Mouse (Mus musculus) testis, adult 2 months (tissue): ENCODE measurements at regions not wholly inside any gene's neighbourhood (a gene's known extent, or its start where the extent isn't known, plus 50 kb on each side); places are given as distances from the start of the nearest gene placed in this dataset.

Experiments
- CTCF ChIP-seq: fragments of 200-500 bp; IDR thresholded peaks from 2 replicates; pipeline ENCODE4 v1.5.1; 2012; ENCODE audit warnings: low read depth, mild to moderate bottlenecking, inconsistent platforms, low read length, moderate library complexity; ENCODE audit not compliant: control insufficient read depth, insufficient read depth, insufficient replicate concordance
- POLR2A ChIP-seq: fragments of 200-500 bp; IDR thresholded peaks from 2 replicates; pipeline ENCODE4 v1.6.1; 2012; ENCODE audit warnings: low read depth, mild to moderate bottlenecking, inconsistent platforms, low read length, moderate library complexity; ENCODE audit not compliant: control insufficient read depth

DNA sequence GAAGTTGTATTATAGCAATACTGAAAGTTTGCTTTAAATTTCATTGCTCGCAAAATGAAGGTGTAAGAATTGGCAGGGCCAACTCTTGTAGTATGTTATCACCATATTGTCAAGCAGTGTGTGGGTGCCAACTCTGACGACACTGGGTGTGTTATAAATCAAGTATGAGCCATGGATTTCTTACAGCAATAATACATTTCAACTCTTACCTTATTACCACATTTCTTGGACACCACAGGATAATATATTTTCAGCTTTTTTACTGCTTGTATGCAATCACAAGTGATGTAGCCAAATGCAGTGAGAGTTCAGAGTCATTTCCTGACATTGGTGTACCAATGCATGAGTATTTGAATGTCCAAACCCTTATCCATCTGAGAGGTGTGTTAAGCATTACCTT lies 1529.2 kb upstream of the Zeb2 start:
- no peak for TF ChIP-seq POLR2A
- no peak for TF ChIP-seq CTCF
